Mouse (Mus musculus): Measurements from ENCODE around the gene Clrn3.
"Not testable (repeated sequence)": the region's sequence is repeated elsewhere in the genome, so short reads cannot be mapped to it uniquely, and the experiment has no call there.

Clrn3 gene

DNA sequence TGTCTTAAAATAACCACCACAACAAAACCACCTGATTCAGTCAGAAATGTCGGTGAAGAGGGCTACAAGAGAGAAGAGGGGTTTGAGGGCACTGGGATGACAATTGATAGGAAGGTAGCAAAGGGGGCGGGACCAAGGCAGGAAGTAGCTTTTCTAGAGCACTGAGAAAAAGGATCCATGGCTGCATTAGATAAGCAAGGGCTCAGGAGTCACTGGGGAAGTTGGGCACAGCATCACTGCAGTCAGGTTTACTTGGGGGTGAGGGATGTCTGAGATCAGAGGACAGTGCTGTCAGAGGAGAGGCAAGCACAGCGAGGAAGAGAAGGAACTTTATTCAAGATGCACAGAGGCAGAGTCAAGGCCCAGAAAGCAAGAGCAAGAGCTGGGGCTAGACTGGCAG, 7.5 kb upstream of the Clrn3 start:
- DNase-seq (ENCODE audit: low spot score) = no peak

DNA sequence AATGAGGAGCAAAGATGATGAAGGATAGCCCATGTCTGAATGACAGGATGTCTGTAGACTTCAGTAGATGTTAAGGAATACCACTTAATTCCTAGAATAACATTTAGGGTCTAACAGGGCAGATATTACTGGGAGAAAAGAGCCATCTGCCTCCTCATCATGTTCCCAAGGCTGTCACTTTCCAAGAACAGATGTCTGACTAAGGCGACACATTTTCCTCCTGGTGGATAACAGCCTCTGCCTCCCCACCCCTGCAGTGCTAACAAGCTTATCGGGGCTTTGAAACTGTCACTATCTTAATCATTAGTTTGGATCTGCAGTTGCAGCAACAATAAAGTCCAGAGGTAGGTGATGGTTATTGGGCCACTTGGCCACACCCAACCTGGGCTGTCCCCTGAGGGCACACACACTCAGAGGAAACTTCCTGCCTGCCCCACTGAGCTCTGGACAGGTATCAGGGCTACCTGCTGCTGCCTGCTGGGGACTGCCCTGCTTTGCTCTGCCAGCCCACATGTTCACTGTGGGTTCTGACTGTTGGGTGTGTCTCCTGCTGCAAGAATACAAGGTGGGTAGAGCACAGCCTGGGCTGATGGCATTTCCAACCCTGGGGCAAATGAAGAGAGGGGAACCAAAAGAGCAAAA, 6.2 kb upstream of the Clrn3 start:
- DNase-seq (ENCODE audit: low spot score) = no peak

DNA sequence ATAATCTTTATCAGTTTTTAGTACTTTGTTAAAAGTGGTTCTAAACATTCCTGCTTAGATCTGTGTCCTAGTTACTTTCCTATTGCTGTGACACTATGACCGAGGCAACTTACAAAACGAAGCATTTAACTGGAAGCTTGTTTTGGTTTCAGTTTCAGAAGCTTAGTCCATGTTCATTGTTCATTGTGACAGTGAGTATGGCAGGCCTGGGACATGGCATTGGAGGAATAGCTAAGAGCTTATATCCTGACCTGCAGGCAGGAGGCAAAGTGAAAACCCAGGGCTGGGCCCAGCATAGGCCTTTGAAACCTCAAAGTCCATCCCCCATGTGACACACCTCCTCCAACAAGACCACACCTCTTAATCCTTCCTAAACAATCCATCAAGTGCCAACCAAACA, 614 bp upstream of the Clrn3 start:
- DNase-seq (ENCODE audit: low spot score) = no peak

DNA sequence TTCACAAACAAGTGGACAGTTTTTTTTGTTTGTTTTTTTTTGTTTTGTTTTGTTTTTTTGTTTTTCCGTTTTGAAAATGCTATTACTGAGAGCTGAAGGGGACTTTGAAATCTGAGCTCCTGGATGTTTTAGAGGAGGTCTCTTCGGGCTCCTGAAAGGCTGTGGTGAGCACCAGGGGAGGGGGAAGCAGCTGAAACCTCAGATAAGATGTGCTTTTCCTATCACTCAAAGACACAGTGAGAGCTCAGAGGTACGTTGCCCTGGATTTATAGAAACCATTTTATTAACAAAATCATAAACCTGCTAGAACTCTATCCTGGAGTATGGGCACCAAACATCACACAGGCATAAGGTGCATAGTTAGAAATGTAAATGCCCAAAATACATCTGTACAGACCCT, 1.3 kb downstream of the Clrn3 start:
- no peak for DNase-seq (ENCODE audit: low spot score)

DNA sequence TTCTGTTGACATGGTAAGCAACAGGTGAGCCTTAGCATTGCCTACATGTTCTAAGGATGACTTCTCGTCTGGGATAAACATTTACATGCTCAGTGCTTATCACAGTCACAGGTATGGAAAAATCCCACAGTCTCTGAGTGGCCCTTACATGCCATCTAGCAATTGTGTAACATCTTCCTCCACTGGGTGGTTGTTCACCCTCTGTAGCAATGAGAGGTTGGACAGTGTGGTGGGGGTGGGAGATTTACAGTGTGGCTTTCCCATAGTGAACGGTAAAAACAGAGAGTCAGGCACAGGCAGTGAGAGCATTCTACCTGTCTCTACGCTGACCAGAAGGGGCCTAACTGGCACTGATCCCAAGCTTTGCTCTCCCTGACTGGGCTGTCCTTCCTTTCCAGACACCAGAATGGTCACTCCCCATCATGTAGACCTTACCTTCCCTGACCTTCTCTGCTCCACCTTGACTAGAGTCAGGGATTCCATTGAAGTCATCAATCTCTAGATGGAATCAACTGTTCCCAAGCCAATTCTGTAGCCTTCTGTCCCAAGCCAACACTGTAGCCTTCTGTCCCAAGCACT, 1.8 kb downstream of the Clrn3 start:
- DNase-seq (ENCODE audit: low spot score) = no peak

DNA sequence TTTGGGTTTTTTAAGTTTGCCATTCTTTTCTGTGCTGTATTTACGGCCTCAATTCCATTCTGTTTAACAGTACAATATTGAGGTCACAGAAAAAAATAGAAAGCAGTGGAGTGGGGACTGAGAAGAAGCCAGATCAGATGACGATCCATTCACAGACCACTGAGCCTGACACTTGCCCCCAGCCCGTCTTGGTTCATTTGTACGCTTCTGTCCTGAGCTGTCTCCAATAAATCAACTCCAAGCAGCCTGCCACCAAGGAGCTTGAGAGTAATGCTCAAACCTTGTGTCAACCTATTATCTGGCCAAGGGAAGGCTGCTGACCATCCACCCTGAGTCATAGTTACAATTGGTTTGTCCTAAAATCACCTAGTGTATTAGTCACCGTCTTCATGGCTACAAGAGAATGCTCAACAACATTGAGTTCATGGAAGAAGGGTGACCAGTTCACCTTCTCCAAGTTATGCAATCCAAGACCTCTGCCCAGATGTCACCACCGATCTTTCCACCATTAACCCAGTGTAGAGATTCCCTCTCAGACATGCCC, 4.0 kb downstream of the Clrn3 start:
- DNase-seq (ENCODE audit: low spot score) = no peak

DNA sequence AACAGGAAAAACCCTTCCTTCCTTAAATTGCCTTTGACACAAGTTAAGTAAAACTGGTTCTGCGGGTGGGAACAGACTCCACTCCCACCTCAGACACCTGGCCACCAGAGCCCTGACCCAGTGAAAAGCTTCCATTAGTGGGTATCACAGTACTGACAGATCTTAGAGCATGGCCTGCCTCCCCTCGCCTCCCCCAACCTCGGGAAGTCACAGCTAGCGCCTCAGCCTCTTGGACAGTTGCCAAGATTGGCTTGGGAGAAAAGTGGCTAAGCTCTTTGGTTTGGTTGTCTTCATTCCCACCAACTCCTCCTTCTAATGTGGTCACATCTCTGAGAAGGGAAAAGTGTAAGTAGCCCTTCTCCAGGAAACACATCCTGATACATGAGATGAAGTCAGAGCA, 4.5 kb downstream of the Clrn3 start:
- no peak for DNase-seq (ENCODE audit: low spot score)

DNA sequence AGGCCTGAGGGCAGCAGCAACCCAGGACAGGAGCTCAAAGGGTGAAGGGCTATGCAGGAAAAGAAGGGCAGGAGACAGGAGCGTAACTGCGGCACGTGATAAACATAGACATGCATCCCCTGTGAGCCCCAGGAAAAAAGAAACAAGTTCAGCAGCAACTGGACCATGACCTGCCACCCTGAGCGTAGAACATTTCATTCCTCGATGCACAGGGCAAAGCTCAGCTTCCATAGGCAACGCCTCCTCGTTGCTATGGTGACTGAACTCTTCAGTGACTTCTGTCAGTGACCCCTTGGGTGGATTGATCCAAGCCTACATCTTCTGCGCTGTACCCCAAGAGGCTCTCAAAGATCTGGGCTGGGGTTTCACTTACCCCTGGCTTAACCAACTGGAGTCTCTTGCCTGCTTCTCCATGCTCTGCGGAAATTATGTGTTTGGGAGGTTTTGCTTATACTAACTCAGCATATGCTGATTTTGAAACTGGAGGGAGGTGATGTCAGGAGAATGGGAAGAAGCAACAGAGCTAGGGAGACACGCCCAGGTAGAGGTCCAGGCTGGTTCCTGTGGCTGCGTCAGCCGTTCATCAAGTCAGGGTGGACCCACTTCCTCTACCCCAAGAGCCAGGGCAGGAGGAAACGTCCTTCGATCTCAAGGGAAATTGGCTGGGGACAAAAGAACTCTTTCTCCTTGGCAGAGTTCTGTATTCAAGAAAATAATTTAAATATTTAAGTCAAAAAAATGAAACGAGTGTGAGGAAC, 6.5 kb downstream of the Clrn3 start:
- no peak for DNase-seq (ENCODE audit: low spot score)

DNA sequence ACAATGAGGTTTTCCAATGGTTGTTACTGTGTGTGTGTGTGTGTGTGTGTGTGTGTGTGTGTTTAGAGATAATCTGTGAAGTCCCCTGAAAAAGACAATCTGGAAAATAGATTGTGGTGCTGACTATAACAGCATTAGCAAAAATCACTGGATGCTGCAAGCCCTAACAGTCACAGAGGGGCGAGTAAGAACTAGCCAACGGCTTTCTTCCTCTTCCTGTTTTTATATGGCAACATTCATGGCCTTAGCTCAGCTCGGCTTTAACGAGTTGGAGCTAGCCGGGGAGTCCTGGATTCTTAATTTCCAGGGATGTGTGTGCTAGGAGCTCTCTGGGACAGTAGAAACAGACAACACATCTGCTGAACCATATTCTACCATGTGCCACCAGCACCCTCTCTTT, 8.2 kb downstream of the Clrn3 start:
- DNase-seq (ENCODE audit: low spot score) = no peak

DNA sequence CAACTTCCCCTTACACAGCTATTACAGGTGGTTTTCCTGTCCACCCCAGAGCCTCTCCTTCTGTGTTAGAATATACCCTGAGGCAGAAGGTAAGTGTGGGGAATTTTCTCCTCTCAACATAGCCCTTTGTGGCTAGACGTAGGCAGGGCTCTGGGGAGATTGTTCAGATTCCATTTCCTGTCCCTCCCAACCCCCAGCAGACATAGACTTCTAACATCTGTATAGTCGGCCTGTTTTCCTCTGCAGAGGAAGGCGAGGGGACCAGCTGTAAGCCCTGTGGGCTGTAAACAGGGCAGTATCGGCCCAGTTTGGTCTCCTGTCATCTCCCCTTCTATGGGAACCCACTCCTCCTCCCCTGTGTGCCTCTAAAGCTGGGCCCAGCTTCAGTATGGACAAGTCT, 11.3 kb downstream of the Clrn3 start:
- DNase-seq (ENCODE audit: low spot score) = no peak

DNA sequence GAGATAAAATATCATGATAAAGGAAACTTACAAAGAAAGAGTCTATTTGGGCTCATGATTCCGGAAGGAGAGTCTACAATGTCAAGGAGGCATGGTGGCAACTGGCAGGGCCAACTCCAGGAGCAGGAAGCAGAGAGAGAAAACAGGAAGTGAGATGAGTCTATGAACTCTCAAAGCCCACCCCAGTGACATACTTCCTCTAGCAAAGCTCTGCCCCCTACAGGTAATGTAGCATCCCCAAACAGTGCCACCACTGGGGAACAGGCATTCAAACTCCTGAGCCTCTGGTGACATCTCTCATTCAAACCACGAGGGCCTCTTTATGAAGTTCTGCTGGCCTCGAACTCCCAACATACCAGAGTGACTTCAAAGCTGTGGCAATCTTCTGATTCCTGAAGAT, 16.7 kb downstream of the Clrn3 start:
- DNase-seq (ENCODE audit: low spot score) = no peak

DNA sequence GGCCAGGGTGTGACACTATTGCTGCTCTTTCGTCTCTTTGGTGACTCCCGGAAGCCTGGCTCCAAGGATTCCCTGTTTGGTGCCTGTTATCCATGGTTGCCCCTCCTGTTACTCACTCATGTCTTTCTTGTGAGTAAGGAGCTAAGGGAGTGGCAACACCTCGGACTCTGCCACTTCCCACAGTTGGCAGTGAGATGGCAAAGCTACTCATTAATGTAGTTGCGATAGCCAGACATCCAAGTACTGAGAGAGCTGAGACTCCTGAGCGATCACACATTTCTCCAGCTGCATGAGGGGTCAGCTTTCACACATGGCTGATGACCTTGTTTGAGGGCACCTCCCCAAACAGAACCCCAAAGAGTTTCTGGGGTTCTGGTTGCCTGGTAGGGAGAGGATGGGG, 18.0 kb downstream of the Clrn3 start:
- no peak for DNase-seq (ENCODE audit: low spot score)

DNA sequence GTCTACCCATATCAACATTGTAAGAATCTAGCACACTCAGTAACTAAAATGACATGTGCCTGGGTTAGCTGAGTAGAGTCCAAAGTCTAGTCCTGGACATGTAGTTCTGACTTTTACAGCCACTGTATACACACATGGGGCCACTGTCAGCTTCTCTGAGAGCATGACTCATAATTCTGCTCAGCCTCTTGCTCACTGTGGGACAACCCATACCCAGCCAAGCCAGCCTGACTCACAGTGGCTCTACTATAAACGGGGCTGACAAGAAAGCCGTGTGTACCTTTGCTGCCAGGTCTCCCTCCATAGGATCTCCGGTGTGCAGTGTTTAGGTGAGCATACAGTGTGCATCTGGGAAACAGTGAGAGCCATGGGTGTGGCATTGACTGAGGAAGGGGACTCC, 19.2 kb downstream of the Clrn3 start:
- DNase-seq (ENCODE audit: low spot score) = no peak

DNA sequence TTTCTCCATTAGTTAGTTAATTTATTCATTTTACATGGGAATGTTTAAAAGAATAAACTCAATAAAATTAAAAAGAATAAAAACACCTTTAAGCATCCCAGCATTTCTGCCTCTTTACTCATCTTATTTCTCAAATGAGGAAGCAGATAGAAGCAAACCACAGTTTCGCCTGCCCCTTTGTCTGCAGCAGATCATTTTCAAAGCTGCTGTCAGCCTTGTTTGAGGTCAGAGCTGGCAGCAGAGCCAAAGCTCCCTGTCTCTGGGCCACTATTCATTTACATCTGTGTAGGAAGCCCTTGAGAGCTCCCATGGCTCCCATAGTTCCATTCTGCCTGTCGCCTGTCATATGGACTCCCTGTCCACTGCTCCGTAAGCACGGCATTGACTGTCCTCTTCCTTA, 19.9 kb downstream of the Clrn3 start:
- no peak for DNase-seq (ENCODE audit: low spot score)

DNA sequence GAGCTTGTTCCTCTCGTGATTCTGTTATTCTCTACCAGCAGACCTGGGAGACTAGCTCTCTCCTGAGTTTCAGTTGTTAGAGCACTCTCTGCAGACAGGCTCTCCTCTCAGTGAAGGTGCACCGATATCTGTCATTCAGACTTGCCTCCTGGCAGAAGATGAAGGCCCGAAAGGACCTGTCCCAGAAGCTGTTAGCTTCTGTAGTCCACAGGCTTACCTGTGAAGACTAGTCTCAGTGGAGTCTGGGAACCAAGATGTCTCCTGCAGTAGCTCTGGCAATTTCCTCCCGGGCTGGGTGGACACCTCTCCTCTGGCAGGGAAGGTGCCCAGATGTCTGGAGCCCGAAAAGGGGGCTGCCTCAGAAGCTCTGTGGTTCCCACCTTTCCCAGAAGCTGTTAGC, 21.9 kb downstream of the Clrn3 start:
- DNase-seq (ENCODE audit: low spot score) = not testable (repeated sequence)

DNA sequence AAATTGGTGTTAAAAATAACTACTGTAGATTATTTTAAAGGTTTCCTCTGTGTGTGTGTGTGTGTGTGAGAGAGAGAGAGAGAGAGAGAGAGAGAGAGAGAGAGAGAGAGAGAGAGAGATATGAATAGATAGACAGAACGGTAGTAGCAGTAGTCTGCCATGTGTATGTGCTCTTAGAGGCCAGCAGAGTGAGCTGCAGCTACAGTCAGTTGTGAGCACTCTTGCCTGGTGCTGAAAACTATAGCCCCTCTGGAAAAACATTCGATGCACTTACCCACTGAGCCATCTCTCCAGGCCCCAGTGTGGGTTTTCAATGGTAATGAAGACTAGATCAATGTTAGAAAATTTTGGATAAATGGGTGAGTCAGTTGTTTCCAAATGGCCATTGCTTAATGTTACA, 29.1 kb downstream of the Clrn3 start:
- no peak for DNase-seq (ENCODE audit: low spot score)

DNA sequence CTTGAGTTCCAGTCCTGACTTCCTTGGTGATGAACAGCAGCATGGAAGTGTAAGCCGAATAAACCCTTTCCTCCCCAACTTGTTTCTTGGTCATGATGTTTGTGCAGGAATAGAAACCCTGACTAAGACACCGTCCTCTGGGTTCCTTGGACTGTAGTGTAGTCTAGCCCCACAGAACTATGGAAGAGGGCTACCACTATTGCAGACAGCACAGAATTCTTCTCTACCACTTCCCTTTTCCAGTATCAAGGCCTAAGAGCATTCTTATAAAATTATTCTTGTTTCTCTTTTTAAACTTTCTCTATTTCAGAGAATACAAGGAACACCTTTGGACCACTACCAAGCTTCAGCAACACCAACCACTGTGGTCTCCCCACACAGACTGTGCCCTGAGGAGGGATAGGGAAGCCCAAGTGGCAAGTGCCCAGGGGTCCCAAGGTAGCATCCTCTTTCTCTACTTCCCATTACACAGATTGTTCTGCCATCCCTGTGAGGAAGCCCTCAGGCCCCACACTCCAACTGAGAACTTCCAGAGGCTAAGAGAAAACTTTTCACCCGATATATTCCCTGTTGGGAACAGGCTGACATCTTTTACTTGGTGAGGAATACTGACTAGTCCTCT, 29.8 kb downstream of the Clrn3 start:
- no peak for DNase-seq (ENCODE audit: low spot score)

DNA sequence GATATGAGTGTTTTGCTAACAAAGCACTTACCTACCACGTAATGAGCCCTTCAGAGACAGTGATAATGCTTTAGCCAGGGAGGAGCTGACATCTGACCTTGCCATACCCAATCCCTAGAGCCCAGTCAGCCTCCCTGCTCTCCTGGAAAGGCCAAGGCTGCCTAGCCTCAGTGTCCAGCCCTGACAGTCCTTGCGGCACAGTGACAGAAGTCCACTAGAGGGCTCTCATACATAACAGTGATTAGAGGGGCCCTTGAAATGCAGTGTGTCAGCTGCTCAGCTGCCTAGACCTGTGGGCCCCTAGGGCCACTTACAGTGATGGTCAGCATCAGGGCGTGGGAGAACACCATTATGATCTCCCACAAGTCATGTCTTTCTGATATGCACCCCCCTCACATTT, 33.2 kb downstream of the Clrn3 start:
- no peak for DNase-seq (ENCODE audit: low spot score)

DNA sequence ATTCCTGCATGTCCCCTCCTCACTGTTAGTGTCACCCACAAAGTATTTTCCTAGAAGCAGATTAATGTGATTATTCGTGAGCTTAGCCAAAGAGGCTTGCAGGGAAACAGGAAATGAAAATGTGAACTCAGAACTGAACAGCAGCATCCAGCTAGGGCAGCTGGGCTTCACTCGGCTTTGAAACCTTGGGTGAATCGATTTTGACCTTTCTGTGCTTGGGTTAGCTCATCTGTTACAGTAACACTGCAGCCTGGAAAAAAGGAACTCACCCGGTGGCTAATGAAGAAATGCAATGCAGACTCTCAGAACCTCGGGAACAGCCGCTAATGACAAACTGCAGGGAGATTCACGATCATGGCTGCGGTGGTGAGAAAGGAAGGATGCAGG, 38.0 kb downstream of the Clrn3 start:
- no peak for DNase-seq (ENCODE audit: low spot score)

DNA sequence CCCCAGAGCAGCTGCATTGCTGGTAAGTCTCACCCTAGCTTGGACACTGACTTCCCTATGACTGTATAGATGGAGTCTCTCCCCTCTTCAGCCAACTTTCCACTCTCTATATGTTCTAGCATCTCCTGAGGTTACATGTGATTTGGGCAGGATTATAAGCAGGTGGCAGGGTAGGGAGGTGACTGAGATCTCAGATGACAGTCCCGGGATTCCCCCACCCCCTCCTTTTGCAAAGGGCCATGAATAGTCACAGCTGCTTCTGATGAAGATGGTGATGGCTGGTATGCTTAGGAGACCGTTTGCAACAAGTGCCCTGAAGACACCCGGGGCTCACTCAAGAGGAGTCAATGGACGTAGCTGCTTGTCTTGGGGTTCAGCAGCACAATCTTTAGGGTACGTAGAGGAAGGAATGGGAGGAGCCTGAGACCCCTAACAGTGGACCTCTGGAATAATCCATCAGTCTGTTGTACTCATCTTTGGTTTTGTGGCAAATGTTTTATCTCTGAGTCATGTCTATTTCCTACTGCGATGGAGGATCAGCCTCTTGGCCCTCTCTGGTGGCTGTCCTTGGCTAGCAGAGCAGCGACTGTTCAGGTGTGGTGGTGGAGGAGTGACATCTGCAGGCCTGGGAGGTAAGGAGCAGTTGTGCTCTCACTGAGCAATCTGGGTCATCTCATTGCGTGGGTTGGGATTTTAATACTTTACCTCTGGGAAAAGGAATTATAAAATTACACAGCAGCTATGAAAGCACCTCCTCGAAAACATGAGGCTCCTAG, 38.5 kb downstream of the Clrn3 start:
- no peak for DNase-seq (ENCODE audit: low spot score)

DNA sequence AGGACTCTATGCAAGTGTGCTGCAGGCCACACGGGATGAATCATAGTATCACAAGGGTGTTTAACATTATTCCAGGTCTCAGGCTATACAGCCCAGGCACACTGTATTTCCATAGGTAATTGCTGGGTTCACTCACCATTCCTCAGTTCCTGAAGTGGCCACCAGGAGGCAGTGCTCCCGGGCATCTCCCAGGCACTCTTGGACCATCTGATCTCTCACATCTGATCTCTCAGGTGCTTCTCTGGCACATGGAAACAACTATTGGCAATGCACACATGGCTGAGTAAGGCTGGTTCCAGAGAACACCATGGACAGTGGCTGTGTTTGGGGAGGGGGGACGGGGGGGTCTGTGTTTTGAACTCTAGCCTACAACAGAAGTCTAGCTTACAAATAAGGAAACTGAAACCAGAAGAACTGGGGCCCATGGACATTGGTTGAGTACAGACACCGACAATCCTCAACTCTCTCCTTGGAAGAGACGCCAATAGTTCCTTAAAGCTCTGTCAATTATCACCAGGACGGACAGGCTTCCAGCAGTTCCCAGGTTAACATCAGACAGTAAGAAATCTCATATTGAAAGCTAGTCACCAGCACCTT, 40.1 kb downstream of the Clrn3 start:
- no peak for DNase-seq (ENCODE audit: low spot score)

DNA sequence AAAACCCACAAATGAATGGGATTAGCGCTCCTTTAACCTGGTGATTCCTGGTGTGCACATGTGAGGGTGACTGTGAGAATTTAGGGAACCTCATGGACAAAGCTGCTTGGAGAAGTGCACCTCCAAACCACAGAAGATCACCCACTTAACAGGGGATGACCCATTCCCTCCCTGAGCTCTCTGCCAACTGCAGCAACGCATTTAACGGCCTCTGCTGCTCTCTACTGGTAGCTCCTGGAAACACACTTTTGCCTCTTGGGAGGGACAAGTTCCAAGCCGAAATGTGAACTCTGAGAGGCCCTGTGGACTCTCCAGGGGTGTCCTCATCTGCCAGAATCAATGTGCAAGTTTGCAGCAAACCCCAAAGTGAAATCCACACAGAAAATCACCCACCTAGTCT, 41.0 kb downstream of the Clrn3 start:
- DNase-seq (ENCODE audit: low spot score) = peak; percentile 20

Measured in ovary, adult 18-20 months (tissue).